Mouse (Mus musculus) cerebellum, adult 2 months (tissue): ENCODE measurements around the gene Gm7544.

Experiments
- CTCF ChIP-seq: fragments of 200-500 bp; IDR thresholded peaks from 2 replicates; pipeline ENCODE4 v1.5.1; 2011; ENCODE audit warnings: low read depth, mild to moderate bottlenecking, control low read depth, low read length, moderate library complexity, borderline replicate concordance; ENCODE audit not compliant: insufficient read depth
- POLR2A ChIP-seq: fragments of 200-500 bp; IDR thresholded peaks from 2 replicates; pipeline ENCODE4 v1.6.1; 2011; ENCODE audit warnings: low read length, control low read depth, borderline replicate concordance; ENCODE audit not compliant: insufficient read depth

- no peak for TF ChIP-seq POLR2A
- no peak for TF ChIP-seq CTCF
These were observed 49.9 kb downstream of the Gm7544 start for GRCm38 (mm10) chr1:82905886-82906285.
